Mouse (Mus musculus): ENCODE data around the gene Prcd. TPM values are rescaled to one million over a fixed set of nuclear protein-coding genes. Genes with fewer than 3 reads are reported as not detected.

Gene Prcd
- total RNA-seq, 2 experiments from 2014 or later, result 0.97 to 1.8 TPM

DNA sequence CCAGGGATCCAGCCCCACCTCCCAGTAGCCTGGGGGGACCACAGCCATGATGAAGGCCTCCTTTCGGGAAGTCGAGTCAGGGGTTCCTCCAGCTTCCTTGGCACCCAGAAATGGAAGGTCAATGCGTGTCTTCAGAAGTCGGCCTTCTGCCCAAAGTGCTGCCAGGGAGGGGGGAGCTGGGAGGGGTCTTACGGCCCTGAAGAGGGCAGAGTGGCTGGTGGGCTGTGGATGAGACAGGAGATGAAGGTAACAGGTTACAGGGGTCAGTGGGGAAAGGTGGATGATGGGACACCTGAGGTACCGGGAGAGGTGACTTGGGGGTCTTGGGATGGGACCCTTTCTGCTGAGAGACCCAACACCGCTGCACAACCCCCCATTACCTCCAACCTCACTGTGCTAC lies 6.6 kb upstream of the Prcd start:
- intact Hi-C loops (cut with DNase I), result loop anchor here (10.0 kb wide), 1 partner anchor 88 kb away; no protein-coding TSS in a partner anchor
- DNase-seq, result no peak

DNA sequence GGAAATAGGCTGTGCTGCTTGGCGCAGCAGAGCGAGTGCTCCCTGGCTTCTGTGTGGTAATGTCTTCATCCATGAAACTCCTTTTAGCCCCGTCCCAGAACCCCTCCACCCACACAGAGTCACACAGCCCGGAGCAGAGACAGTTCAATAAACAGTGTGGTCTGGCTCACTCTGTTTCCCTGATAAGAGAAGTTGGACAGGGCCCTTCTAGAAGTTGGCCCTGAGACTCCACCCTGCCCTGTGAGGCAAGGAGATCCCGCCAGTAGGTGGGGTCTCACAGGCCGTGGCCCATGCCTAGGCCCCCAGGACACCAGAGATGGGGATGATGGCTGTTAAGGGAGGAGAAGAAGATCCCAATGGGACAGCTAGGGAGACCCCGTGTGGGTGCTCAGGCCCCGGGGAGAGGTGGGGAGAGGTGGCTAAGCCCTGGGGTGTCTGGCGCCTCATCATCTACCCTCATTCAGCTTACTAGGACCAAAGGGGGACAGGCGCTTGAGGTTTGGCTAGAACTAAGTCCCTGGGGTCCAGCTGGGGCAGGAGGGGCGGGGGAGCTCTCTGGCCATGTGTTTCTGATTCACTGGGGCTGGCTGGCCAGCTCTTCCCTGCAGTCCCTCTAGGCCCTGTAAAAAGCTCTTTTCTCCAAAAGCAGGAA lies 5.9 kb upstream of the Prcd start:
- intact Hi-C loops (cut with DNase I), result loop anchor here (10.0 kb wide), 1 partner anchor 87 kb away; no protein-coding TSS in a partner anchor
- peak; percentile 58 to 80 for DNase-seq

DNA sequence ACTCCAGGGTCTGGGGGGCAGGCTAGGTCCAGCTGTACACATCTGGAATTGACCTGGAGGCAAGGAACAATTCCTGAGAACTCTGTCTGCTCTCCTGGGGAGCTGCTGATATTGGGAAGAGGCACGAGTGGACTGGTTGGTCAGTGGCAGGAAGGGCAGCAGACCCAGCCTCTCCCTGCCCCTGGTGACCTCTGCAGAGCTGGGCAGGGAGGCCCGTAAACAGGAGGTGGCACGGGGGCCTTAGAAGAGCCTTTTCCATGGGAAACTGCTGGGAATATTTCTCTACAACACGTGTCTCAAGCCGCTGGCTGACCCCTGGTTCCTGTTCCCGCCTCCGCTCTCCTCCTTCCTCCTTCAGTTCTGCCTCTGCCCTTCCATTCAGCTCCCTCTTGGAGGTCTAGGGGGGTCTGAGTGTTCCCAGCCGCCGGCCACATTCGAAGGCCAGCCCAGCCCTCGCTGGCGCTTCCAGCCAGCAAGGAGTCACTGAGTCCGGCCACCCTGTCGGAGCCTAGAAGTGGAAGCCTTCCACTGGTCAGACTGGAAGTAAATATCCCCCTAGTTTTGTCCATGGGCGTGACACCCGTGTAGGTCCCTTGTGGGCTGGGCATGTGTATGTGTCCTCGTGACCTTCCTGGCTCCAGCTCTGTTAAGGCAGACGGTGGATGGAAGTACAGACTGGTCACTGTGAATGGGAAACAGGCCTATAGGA lies 5.0 kb upstream of the Prcd start:
- intact Hi-C loops (cut with DNase I), result loop anchor here (10.0 kb wide), 1 partner anchor 86 kb away; no protein-coding TSS in a partner anchor
- DNase-seq, result peak; percentile 63 to 79

GRCm38 (mm10) chr11:116648976-116649375 lies 4.4 kb upstream of the Prcd start:
- no peak for DNase-seq
- intact Hi-C loops (cut with DNase I), result loop anchor here (10.0 kb wide), 1 partner anchor 86 kb away; no protein-coding TSS in a partner anchor

GRCm38 (mm10) chr11:116649711-116650337 lies 3.5 kb upstream of the Prcd start:
- no peak for DNase-seq
- intact Hi-C loops (cut with DNase I), result loop anchor here (10.0 kb wide), 1 partner anchor 85 kb away; no protein-coding TSS in a partner anchor

- no peak for DNase-seq
- intact Hi-C loops (cut with DNase I), result no loop called here
Observed at GRCm38 (mm10) chr11:116650811-116651210, 2.5 kb upstream of the Prcd start.

GRCm38 (mm10) chr11:116651339-116651738 lies 2.0 kb upstream of the Prcd start:
- intact Hi-C loops (cut with DNase I), result no loop called here

GRCm38 (mm10) chr11:116652330-116653098 lies 820 bp upstream of the Prcd start:
- intact Hi-C loops (cut with DNase I), result no loop called here
- DNase-seq, result peak in 1 of 2 experiments; percentile 32

More at GRCm38 (mm10) chr11:116651339-116651738, 2.0 kb upstream of the Prcd start:
- no peak for DNase-seq

- intact Hi-C loops (cut with DNase I), result no loop called here
Observed at GRCm38 (mm10) chr11:116653709-116654221, 431 bp downstream of the Prcd start.

GRCm38 (mm10) chr11:116654255-116654821 lies 1.0 kb downstream of the Prcd start, which contains the start of gene Cygb:
Gene Cygb, minus strand, starts transcription at chr11:116654313.
- intact Hi-C loops (cut with DNase I), result no loop called here
- DNase-seq, result peak in 1 of 2 experiments; percentile 54

More at GRCm38 (mm10) chr11:116653709-116654221, 431 bp downstream of the Prcd start:
- DNase-seq, result peak; percentile 53 to 71

GRCm38 (mm10) chr11:116656348-116657191 lies 3.2 kb downstream of the Prcd start:
- DNase-seq, result peak in 1 of 2 experiments; percentile 35

DNA sequence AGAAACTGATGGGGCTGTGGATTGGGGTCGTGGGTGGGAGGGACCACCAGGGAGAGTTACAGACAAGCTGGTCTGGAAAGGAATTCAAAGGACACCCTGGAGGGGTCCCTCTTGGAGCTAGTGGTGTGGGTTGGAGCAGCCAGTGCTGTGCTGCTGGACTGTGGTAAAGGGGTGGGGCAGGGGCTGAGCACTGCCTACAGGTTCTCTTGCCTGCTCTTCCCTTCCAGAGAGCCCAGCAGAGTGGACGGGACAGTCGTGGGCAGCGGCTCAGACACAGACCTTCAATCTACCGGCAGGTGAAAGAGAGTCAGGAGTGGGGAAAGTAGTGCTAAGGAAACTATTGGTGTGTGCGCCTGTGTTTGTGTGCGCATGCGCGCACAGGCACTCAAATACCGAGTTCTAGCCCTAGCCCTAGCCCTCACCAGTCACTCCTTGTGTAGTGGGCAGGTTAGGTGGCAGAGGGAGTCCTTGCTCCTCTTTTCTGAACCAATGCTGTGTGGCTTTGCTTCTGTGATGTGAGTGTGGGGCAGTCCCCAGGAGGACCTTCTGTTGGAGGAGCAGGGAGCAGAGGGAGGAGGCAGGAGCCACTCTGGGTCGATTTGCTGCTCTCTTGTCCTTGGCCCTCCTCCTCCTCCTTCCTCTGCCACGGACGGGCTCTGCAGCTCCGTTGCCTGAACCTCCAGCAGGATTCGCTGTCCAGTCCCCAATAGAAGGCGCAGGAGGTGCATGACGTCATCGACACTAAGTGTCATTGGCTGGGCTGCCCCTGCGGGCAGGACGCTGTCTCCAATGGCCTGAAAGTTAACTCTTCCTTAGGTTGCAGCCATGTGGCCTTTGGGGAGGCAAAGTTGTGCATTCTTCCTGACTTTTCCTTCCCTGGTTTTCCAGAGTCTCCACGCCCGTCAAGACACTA lies 4.2 kb downstream of the Prcd start:
- peak; percentile 85 to 89 for DNase-seq
- intact Hi-C loops (cut with DNase I), result no loop called here

More at GRCm38 (mm10) chr11:116656348-116657191, 3.2 kb downstream of the Prcd start:
- intact Hi-C loops (cut with DNase I), result no loop called here

DNA sequence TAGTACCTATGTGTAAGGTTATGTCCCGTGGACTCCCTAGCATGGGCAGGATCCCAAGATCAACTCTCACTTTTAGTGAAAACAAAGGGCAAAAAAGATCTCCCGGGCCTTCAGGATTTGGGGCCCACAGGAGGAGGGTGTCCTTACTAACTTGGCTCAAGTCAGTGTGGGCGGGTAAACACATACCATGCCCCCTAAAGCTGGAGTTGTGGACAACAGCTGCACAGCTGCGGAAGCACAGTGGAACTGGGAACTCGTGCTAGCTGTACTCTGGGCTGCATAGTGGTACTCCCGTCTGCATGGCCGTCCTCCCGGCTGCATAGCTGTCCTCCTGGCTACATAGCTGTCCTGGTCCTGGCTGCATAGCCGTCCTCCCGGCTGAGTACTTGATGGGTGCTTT lies 4.9 kb downstream of the Prcd start:
- intact Hi-C loops (cut with DNase I), result no loop called here

DNA sequence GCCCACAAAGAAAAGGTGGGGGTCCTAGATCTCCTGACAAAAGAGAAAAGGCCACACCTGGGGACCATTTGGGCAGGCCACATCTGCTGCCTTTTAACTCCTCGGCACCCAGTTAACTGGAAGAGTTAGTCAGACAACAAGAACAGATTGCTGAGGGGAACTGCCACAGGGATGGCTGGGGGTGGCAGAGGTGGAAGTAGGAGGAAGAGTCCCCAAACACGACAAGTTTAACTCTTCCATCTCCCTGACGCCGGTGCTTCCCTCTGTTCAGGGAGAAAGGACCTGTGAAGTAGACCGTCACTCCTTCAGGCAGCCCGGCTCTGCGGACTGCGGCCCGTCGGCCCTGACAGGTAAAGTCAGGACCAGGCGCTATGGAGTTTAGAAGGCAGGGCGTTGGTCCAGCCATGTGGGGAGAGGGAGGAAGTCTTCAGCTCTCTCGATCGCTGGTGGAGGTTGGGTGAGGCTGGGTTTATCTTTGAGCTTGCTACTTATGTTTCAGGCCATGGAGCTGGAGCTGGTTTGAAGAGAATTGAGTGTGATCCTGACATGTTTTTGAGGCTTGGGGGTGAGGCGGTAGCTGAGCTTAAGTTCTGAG lies 5.8 kb downstream of the Prcd start:
- DNase-seq, result no peak
- intact Hi-C loops (cut with DNase I), result no loop called here

More for the DNA sequence above, 4.9 kb downstream of the Prcd start:
- DNase-seq, result no peak

GRCm38 (mm10) chr11:116660181-116660580 lies 6.8 kb downstream of the Prcd start:
- no peak for DNase-seq
- intact Hi-C loops (cut with DNase I), result no loop called here

GRCm38 (mm10) chr11:116661291-116661947 lies 8.1 kb downstream of the Prcd start:
- no peak for DNase-seq
- intact Hi-C loops (cut with DNase I), result no loop called here

DNA sequence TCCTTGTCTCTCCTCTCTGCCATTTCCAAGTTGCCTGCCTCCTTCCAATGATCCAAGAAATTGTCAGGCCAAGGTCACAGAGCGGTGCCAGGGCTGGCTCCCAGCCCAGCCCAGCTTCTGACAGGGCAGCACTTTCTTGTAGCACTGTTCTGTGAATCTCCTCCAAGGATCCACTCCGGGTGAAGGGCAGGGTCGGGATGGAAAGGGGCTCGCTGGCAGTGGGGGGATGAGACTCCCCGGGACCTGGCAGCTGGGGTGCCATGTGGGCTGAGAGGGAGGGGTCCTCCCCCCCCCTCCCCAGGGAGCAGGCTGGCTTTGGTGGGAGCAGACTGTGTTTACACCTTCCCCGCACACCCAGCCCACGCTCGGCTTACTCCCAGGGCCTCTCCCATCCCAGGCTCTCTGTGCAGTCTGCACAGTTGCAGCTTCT lies 8.6 kb downstream of the Prcd start:
- intact Hi-C loops (cut with DNase I), result no loop called here
- no peak for DNase-seq

All from heart, postnatal 36 days (tissue).